Mouse (Mus musculus) frontal cortex, postnatal 10 days (tissue): ENCODE data around the gene Mical2.

ENCODE experiments used
- DNase-seq, 2 experiments: peaks; one replicate each; pipeline ENCODE4 v3.0.0; 2022; ENCODE audit warnings: low spot score in 2 of 2, mixed read lengths in 1 of 2

Mical2 gene

DNA sequence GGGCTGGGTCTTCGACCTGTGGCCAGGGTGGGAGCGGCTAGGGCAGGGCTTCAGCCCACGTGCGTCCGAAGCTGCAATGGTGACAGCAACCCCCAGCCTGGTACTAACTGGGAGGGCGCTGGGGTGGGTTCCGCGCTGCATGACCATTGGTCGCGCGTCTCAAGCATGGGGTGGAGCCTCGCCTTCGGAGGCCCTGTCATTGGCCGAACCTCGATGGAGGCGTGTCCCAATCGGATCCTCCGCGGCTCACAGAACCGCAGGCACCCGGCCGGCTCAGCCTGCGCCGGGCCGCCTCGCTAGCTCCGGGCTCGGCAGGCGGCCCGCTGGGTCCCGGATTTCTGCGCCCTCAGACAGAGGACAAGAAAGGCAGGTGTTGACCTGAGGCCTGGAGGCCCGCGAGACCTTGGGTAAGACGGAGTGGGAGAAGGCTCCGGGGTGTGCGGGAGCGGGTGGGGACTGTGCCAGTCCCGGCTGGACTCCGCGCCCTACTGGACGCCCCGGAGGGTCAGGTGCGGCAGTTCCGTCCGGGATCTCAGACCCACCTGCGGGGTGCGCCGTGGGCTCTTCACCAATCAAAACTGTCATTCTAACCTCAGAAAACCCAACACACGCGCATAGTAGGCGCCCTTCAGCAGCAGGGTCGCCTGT, at the start of gene Mical2:
TSS of gene Mical2 (plus strand) at position 242 of the 648 bp plus-strand sequence.
- DNase-seq: peak; percentile 83 to 88

DNA sequence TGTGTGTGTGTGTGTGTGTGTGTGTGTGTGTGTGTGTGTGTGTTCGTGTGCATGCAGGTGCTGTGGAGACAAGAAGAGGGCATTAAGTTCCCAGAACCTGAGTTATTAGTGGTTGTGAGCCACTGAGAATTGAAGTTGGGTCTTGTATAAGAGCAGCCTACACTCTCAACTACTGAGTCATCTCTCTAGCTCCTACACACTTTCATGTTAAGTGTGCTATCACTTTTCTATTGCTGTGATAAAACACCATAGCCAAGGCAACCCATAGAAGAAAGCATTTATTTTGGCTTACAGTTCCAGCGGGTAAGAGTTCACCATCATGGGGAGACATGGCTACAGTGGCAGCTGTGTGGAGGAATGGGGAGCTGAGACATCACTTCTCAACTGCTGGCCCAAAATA, 49.0 kb upstream of the Mical2 start:
- no peak for DNase-seq

DNA sequence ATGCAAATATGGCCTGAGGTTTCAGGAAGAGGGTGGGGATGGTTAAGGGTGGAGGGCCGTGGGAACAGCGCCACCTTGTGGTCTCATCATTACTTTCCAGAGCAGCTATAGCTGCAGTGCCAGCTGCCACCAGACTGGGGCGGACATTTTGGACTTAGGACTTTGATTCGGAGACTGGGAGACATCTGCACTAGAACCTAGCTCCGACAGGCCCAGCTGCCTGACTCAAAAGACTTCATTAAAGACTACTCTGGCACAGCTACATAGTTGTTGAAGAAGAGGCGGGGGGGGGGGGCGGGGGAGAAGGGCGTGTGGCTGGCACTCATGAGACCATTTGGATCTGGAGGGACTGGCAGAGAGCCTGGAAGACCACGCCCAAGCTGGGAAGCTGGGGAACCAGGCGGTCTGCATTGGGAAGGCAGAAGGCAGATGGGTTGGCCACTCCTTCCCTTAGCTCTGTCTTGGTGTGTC, 45.4 kb upstream of the Mical2 start:
- DNase-seq: peak; percentile 77 to 78

DNA sequence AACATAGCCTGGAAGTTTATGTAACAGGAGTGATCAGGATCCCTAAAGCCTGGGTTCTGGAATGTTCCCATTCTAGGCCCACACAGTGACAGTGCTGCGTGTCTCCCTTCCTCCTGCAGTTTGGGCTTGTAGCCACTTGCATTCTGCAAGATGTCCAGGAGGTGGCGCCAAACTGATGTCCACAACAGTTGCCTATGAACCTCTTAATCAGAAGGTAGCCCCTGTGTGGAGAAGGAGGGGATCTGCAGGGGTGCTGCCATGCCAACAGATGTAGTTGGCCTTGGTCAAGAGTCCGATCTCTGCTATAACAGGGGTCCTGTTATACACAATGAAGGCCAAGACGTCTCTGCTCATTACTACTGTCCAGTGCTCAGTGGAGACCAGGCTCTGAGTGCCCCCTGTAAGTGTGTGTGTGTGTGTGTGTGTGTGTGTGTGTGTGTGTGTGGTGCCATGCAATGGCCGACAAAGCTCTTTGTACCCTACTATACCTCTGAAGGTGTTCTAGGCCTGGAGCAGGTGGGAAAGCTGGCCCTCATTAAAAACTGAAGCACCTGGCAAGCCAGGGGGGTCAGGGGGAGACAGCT, 42.3 kb upstream of the Mical2 start:
- peak; percentile 84 to 88 for DNase-seq

DNA sequence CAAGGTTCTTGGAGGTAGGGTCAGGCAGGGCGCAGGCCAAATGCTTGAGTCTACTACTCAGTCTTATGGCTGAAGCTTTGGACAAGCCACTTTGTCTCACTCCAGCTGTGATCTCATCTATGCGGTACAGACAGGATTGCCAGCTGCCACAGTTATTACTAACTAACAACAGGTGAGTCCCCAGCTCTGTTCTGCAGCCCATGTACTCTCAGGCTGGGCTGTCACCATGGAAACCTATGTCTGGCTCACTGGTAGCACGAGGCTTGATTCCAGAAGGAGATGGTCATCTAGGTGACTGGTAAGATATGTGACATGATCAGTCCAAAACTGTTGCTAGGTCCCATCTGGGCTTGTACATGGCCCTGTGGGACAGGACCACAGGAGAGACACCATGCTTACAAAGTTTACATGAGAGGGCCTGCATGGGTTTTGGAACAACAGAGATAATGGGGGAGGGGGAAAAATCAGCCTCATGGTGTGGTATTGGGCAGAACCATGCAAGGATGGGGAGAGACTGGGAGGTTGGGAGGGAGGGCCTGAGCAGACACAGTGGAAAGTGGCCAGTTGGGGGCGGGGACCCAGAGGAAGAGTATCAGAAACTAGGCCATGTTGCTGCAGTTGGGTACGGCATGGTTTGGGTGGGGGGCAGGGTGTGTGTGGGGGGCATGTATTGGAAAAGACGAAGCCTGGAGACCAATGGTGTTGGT, 41.0 kb upstream of the Mical2 start:
- DNase-seq: no peak

DNA sequence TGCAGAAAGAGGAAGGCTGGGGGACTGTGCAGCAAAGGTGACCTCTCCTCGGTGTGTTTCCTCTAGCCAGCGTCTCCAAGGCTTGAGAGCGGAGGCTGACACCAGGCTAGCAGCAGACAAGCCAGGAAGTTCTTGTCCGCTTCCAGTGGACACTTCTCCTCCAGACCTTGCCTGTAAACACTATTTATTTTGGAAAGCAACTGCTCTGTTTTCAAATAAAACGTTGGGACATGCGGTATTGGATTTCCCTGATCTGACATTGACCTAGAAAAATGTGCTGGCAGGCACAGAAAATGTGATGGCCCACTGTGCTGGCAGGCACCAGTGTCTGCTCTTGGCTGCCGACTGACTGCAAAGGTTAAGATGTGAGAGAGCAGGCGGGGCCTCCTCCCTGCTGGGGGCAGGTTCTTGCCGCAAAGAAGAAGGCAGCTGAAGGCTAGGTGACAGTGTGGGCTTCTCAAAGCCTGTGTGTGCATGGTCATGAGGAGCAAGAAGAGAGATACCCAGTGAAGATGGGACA, 40.4 kb upstream of the Mical2 start:
- no peak for DNase-seq

DNA sequence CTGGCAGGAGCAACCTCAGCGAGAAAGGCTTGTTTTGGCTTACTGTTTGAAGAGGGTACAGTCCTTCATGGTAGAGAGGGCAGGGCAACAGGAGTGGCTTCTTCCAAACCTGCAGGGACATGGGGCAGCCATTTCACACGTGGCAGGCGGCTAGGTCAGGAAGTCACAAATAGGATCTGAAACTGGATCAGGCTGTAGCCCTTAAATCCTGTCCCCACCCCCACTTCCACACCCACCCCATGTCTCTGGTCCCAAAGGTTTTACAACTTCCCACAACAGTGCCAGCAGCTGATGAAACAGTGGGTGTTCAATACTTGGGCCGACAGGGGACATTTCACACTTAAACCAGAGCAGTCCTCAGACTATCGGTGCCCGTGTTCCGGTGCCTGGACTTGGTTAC, 38.8 kb upstream of the Mical2 start:
- no peak for DNase-seq

DNA sequence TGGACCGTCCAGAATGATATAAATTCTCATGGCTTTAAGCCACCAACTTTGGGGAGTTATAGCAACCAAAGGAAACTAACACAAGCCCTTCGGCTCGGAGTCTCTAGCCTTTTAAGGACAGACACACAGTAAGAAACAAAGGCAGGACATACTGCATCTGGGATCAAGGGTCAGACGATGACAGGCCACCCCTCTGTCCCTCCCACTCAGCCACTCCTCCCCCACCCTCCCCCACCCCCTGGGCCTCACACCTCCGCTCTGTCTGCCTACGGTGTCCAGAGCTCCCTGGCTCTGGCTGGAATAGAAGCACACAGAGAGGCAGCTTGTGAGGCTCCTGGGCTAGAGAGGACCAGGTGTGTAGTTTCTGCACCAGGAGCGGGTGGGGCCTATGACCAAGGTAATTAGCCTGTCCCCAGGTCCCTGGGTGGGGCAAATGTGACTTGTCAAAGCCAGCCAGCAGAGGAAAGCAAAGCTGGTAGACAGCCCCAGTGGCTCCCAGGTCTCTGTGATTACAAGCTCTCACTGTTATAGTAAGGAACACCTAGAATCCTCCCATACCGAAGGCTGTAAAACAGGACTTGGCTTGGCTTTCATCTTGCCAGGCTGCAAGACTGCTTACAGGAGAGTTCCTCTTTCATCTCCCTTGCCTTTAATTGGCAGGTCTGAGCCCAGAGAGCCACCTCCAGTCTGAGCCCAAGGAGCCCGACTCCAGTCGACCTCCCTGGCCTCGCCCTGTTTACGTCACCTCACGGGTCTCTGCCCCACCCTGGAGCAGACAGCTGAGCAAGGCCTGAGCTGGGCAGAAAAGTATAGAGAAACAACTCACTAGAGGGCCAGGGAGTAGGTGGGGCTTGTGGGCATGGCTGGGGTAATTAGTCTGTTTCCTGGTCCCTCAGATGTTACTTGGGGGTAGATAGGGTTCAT, 37.9 kb upstream of the Mical2 start:
- DNase-seq: no peak

DNA sequence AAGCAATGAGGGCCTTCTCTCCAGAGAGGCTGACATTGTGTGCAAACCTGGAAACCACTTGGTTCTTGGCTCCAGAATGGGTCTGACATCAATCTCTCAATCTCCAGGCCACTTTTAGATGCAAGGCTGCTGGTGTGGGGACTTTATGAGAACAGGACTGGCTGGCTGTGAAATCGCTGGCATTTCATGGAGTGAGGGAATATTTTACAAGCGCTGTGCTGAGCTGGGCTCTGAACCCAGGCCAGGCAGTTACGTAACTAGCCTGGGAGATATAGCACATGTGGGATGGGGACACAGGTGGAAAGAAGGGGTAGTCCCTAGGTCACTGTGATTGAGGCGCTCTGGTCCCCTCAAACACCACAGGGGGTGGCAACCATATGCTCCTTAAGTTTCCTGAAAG, 33.4 kb upstream of the Mical2 start:
- DNase-seq: no peak

DNA sequence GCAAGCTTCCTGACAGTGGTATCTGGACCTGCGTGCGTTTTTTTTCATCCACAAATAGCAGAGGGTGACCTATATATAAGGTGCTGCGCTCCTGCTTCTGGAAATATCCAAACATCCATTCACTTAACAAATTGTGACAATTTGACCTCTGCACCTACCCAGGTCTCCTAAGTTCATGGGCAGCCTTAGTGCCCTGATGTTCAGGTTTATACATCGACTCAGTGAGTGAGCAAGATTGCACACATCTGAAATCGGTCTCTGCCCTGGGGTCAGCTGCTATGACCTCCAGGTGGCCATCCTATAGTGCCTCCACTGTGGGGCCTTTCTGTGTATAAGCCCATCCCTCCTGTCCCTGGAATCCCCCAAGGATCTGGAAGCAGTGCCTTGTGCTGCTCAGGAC, 32.9 kb upstream of the Mical2 start:
- DNase-seq: no peak

DNA sequence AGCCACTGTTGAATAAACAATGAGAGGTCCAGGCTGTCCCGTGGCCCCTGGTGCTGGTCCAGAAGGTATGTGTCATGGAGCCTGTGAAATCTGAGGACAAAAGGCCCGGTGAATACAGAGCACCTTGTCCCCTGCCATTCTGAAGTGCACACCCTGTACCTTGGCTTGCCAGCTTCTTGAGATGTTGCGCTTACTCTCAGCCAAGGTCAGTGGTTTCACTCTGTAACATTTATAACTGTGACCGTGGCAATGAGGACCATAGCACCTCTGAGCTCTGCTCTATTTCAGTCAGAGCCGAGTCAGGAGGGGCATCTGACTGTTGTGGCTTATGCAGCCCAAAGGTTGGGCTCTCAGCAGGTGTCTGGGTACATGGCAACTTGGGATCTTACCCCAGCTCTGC, 31.4 kb upstream of the Mical2 start:
- DNase-seq: no peak

DNA sequence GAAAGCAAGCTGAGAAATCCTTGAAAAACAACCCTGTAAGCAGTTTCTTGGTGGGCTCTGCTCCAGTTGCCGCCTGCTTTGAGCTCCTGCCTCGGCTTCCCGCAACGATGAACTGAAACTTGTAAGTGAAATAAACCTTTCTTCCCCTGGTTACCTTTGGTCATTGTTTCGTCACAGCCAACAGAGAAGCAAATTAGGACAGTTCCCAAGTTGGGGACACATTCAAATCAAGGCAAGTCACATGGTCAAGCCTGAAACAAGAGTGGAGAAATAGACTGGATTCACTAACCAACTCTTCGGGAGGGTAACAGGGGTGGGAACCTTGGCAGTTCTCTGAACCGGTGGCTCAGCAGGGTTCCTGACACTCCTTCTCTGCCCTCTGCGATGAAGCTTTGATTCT, 28.2 kb upstream of the Mical2 start:
- DNase-seq: no peak

DNA sequence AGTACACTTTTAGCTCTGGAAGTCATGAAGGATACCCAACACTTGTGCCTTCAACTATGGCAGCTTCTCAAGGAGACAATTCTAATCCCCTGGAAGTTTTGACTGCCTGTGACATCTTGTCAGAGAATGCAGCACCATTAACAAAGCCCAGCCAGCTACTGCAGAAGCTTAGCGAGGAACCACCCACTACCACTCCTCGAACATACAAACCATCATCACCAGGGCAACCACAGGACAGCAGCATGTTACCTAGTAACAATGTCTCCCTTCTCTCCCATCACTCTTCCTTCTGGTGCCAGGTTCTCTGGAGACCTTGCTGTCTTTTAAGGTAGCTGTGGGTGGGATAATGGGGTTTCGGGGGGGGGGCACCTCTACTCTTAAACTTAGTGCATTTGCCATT, 26.3 kb upstream of the Mical2 start:
- no peak for DNase-seq

DNA sequence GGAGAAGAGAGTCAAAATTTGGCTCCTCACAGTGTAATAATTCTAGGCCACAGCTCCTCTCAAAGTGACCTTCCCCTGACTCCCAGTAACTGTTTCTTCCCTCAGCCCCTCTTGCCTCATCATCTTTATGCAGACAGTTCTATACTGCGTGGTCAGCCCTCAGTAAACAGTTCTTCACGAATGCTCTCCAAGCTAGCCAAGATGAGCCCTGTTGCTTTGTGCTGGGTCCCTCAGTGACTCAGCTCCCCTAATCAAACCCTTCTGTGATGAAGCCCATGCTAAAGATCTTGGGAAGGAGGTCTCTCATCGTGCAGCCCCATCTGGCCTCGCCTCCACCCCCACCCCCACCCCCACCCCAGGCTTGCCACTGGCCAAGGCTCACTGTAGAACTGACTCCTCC, 24.9 kb upstream of the Mical2 start:
- no peak for DNase-seq

DNA sequence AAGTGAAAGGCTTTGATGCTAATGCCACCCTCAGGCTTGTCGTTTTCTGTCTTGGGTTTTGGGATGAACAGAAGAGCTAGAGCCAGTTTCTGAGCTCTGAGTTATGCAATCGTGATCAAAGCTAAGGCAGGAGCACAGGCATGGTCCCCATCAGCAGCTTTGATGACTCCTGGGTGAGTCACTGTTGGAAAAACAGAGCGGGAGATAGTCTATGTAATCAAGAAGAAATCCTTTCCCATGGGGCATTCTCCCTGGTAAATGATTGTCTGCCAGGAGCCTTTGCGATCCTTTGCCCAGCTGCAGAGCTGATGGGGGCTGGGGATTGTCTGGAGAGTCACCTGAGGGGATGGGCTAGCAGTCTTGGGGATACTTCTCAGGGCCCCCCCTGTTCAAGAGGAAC, 23.5 kb upstream of the Mical2 start:
- DNase-seq: no peak

DNA sequence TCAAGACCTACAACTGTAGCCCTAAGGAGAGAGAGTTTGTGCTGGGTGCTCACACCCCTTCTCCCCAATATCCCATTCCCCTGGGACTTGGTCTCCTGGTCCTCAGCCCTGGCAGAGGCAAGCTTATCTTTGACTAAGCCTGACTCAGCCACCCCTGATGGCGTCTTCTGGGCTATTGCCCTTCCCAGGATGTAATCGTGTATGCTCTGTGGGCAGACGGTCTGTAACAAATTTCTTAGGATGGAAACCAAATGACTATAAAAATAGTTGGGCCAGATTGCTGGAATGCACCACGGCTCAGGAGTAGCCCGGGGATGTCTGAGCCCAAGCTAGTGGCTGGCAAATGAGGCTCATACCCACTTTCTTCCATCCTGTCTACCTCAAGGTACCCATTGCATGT, 22.8 kb upstream of the Mical2 start:
- no peak for DNase-seq

DNA sequence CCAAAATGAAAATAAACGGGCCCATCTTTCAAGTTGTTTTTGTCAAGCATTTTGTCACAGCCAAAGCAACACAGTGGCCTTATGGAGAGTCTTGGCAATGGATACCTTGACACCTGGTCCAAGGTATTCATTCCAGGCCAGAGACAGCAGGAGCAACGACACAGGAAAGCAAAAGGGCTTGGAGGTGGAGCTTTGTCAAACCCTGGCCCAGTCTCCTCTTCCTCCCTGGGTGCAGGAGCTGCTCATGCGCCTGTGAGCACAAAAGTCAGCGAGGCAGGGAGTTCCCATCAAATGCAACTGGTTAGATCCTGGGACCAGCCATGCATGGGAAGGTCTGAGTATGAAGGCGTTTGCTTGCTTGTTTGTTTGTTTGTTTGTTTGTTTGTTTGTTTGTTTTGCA, 21.7 kb upstream of the Mical2 start:
- no peak for DNase-seq

DNA sequence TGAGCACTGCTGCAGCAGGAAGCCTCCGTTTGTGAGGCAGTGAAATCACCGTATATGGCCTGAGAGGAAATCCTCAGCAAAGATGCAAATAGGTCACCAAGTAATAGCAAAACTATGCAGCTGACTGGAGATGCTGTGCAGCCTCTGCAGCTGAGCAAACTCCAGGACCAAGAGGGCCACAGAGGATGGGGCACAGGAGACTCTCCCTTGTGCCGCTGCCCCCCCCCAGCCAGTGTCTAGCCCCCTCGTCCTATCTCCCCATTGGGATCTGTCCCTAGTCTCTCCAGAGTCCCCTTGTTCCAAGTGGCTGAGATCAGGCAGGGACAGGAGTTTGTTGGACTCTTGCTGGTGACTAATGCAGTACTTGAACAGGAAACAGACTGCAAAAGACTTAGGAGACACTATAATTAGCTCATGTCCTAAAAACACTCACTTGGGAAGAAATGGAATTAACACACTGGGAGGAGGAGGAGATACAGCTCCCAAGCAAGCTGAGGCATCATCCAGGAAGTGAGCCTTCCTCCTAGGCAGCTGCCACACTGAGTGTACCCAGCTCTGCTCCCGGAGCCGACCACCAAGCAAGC, 21.2 kb upstream of the Mical2 start:
- no peak for DNase-seq

DNA sequence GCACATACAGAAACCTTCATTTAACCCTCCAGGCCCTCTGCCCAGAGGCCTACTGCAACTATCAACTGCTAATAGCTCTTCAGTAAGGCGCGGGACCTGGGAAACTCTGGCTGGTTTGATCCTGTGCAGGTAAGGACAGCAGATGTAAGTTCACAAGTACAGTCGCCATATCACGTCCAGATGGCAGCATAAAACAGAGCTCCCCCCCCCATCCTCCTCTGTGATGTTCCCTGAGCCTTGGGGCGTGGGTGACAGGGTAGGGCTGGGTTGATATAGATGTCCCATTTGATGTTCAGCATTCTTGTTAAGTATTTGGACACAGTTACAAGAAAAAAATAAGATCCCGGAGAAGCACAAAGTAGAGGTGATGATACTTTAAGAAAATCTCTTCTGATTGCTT, 20.1 kb upstream of the Mical2 start:
- no peak for DNase-seq

DNA sequence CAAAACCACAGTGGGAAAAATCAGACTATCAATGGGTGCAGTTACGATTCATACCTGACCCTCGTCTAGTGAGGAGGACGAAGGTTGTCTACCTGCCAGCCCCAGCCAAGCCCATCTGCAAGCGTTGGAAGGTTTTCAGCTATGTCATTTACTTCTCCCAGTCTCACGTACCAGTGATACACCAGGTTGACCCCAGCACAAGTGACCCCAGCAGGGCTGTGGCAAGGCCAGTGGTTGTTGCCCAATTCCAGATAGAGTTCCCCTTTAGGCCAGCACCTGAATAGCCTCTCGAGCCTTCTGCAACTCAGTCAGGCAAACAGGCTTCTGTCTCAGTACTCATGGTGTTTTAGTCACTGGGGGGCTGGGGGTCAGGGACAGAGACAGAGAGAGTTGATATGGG, 17.9 kb upstream of the Mical2 start:
- DNase-seq: no peak

DNA sequence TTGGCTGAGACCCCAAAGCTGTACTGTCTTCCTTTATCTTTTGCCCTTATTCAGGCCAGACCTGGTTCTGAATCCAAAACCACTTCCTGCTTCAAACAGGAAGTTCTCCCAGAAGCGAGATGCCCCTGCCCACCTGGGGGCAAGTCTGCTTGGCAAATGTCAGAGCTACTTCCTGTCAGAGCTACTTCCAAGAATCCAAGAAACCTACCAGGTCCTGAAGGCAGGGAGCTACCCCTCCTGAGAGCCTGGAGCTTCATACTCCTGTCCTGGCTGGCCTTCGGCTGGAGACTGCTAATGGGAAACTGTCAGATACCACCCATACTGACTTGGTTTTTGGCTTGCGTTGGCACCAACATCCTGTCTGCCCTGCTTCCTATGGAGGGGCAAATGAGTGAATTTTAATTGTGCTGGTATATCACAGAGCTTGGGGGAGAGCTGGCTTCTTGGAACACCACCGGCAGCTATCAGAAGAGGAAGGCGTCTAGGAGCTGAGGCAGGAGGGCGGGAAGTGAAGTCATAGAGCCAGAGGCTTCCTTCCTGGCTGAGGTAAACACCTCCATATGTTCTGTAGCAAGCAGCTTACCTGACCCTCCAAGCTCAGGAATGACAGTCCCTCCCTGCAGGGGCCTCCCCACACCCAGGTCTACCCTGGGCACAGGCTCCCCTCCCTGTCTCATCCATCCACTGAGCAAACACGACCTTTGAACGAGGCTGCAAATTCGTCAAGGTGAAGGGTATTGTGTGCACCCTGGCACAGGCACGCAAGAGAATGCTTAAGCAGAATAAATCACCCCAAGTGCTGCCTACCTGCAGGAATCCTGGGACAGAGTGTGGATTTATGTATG, 17.1 kb upstream of the Mical2 start:
- no peak for DNase-seq
